Mouse (Mus musculus): ENCODE results near the gene Kdm1b. TPM values are rescaled to one million over a fixed set of nuclear protein-coding genes. Genes with fewer than 3 reads are reported as not detected.

Kdm1b gene
- total and polyA plus RNA-seq, 2 experiments from 2014 or later, result 14.1 to 26.9 TPM

DNA sequence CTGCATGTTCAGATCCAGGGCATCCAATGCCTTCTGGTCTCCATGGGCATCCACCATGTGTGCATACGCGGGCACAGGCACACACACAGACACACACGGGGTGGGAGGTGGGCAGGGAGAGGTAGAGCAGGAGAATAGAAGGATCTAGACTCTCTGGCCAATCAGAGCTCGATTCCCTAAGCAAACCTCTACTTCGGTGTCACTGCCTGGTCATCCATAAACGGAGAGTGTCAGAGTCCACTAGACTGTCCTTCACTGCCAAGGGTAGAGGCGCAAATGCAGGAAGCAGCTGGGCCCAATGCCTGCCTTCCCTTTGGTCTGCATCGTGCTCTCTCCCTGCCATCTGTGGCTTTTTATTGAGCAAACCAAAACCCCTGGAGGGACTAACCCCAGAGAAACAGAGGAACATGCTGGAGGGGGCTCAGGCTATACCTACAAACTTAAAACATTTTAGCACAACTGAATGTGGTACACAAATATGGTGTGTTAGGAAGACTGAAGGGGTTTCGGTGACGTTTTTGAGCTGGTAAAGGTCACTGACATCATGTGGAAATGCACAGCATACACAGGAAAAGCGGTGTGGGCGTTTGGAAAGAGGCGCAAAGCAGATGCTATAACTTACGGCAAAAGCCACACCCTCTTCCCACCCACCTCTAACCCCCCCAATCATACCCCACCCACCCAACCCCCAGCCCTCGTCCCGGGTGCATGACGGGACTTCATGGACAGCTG, 12.8 kb upstream of the Kdm1b start:
- H3K4me3 ChIP-seq (ENCODE audit: low read depth, low read length), result no peak overlapping the region
- ATAC-seq (ENCODE audit: low FRiP score) (no peak), DNase-seq (ENCODE audit: low spot score) (no peak)
- H3K36me3 ChIP-seq (ENCODE audit: insufficient read depth, low read length), result no peaks in the 10 kb centered on the region
- H3K4me2 ChIP-seq (ENCODE audit: low read depth, low read length, poor library complexity, severe bottlenecking), result no peak overlapping the region
- H3K27ac ChIP-seq (ENCODE audit: low read depth, low read length), result no peak overlapping the region
- no peaks in the 10 kb centered on the region for H3K4me1 ChIP-seq (ENCODE audit: insufficient read depth, low read length)
- H3K27me3 ChIP-seq (ENCODE audit: insufficient read depth, low read length), result no peaks in the 10 kb centered on the region
- TF ChIP-seq CTCF (IDR thresholded peaks at IDR 0.05), result no peak
- no peaks in the 10 kb centered on the region for H3K9me3 ChIP-seq (ENCODE audit: low read length)
- H3K9ac ChIP-seq (replicated peaks; ENCODE audit: low read length, poor library complexity, severe bottlenecking), result no peak overlapping the region
- 90% methylated on average over 17 of the region's 17 CpGs for WGBS

- no peak overlapping the region for H3K4me3 ChIP-seq (ENCODE audit: low read depth, low read length)
- ATAC-seq (ENCODE audit: low FRiP score), result no peak
- H3K36me3 ChIP-seq (ENCODE audit: insufficient read depth, low read length), result no peaks in the 10 kb centered on the region
Observed at GRCm38 (mm10) chr13:47033602-47034001, 9.7 kb upstream of the Kdm1b start.

GRCm38 (mm10) chr13:47037946-47038345, 5.4 kb upstream of the Kdm1b start:
- no peak overlapping the region for H3K27ac ChIP-seq (ENCODE audit: low read depth, low read length)

More at GRCm38 (mm10) chr13:47033602-47034001, 9.7 kb upstream of the Kdm1b start:
- H3K9me3 ChIP-seq (ENCODE audit: low read length), result no peaks in the 10 kb centered on the region
- no peak for DNase-seq (ENCODE audit: low spot score)
- H3K9ac ChIP-seq (replicated peaks; ENCODE audit: low read length, poor library complexity, severe bottlenecking), result no peak overlapping the region
- no peak overlapping the region for H3K4me2 ChIP-seq (ENCODE audit: low read depth, low read length, poor library complexity, severe bottlenecking)
- WGBS, result 86% methylated on average over 4 of the region's 4 CpGs
- H3K4me1 ChIP-seq (ENCODE audit: insufficient read depth, low read length), result no peaks in the 10 kb centered on the region
- H3K27ac ChIP-seq (ENCODE audit: low read depth, low read length), result no peak overlapping the region
- no peaks in the 10 kb centered on the region for H3K27me3 ChIP-seq (ENCODE audit: insufficient read depth, low read length)
- no peak for TF ChIP-seq CTCF (IDR thresholded peaks at IDR 0.05)

GRCm38 (mm10) chr13:47040061-47040460, 3.2 kb upstream of the Kdm1b start:
- no peak for TF ChIP-seq CTCF (IDR thresholded peaks at IDR 0.05)
- WGBS, result 93% methylated on average over 5 of the region's 5 CpGs

More at GRCm38 (mm10) chr13:47037946-47038345, 5.4 kb upstream of the Kdm1b start:
- Histone ChIP-seq H3K27me3 (ENCODE audit: insufficient read depth, low read length) (no peaks in the 10 kb centered on the region), H3K4me2 (ENCODE audit: low read depth, low read length, poor library complexity, severe bottlenecking) (no peak overlapping the region), H3K4me1 (ENCODE audit: insufficient read depth, low read length) (no peaks in the 10 kb centered on the region), H3K4me3 (ENCODE audit: low read depth, low read length) (no peak overlapping the region), H3K9ac (replicated peaks; ENCODE audit: low read length, poor library complexity, severe bottlenecking) (no peak overlapping the region), H3K36me3 (ENCODE audit: insufficient read depth, low read length) (no peaks in the 10 kb centered on the region), H3K9me3 (ENCODE audit: low read length) (no peaks in the 10 kb centered on the region)
- TF ChIP-seq CTCF (IDR thresholded peaks at IDR 0.05), result no peak
- no peak for DNase-seq (ENCODE audit: low spot score)
- no peak for ATAC-seq (ENCODE audit: low FRiP score)
- WGBS, result 75% methylated on average over 6 of the region's 6 CpGs

DNA sequence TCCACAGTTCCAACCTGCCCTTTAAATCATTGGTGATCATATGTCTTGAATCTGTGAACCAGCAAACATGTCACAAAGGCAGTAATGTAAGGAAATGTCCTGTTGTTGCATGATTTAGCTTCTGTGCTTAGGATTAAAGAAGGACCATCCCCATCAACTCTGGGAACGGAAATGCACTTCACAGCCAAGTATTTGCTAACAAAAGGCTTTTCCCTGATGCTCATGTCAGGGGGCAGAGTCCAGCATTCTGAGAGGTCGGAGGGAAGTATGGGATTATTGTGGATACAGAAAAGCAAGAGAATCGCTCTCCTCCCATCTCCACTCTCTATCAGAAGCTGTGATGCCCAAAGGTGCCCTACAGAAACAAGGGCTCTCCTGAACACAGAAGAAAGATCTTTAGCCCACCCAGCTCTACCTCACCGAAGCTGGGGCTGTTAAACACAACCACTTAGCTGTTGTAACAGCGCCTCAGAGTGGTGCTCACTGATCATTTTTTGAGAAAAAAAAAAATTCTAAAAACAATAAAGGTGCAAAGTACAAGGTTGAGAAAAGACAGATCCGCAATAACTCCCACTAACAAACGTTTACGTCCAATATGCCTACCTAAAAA, 1.2 kb upstream of the Kdm1b start:
- DNase-seq (ENCODE audit: low spot score) (peak; percentile 50), ATAC-seq (ENCODE audit: low FRiP score) (no peak)
- no peak overlapping the region for H3K9ac ChIP-seq (replicated peaks; ENCODE audit: low read length, poor library complexity, severe bottlenecking)
- no peak overlapping the region for H3K27ac ChIP-seq (ENCODE audit: low read depth, low read length)
- H3K9me3 ChIP-seq (ENCODE audit: low read length), result no peaks in the 10 kb centered on the region
- H3K4me1 ChIP-seq (ENCODE audit: insufficient read depth, low read length), result no peaks in the 10 kb centered on the region
- 36% methylated on average over 8 of the region's 8 CpGs for WGBS
- TF ChIP-seq CTCF (IDR thresholded peaks at IDR 0.05), result peak; percentile 59
- H3K4me3 ChIP-seq (ENCODE audit: low read depth, low read length), result peak overlapping the region; percentile 89; the same call in 1 of the 2 replicates
- no peaks in the 10 kb centered on the region for H3K36me3 ChIP-seq (ENCODE audit: insufficient read depth, low read length)
- peak overlapping the region; percentile 97 for H3K4me2 ChIP-seq (ENCODE audit: low read depth, low read length, poor library complexity, severe bottlenecking)
- H3K27me3 ChIP-seq (ENCODE audit: insufficient read depth, low read length), result no peaks in the 10 kb centered on the region

More at GRCm38 (mm10) chr13:47040061-47040460, 3.2 kb upstream of the Kdm1b start:
- Histone ChIP-seq H3K4me1 (ENCODE audit: insufficient read depth, low read length) (no peaks in the 10 kb centered on the region), H3K27ac (ENCODE audit: low read depth, low read length) (no peak overlapping the region), H3K27me3 (ENCODE audit: insufficient read depth, low read length) (no peaks in the 10 kb centered on the region), H3K4me3 (ENCODE audit: low read depth, low read length) (no peak overlapping the region), H3K36me3 (ENCODE audit: insufficient read depth, low read length) (no peaks in the 10 kb centered on the region), H3K9ac (replicated peaks; ENCODE audit: low read length, poor library complexity, severe bottlenecking) (no peak overlapping the region), H3K4me2 (ENCODE audit: low read depth, low read length, poor library complexity, severe bottlenecking) (no peak overlapping the region), H3K9me3 (ENCODE audit: low read length) (no peaks in the 10 kb centered on the region)
- DNase-seq (ENCODE audit: low spot score) (no peak), ATAC-seq (ENCODE audit: low FRiP score) (no peak)
